Mouse (Mus musculus) hindbrain, embryonic 14.5 days (tissue): ENCODE measurements around the gene Cir1. TPM values are rescaled to one million over a fixed set of nuclear protein-coding genes. Genes with fewer than 3 reads are reported as not detected.

Experiments
- ATAC-seq: fragments of 200-750 bp; cut with Nextera tagmentation; 2 replicates; pipeline ENCODE4 v1.8.0; 2017; ENCODE audit warnings: moderate number of reproducible peaks, mild to moderate bottlenecking, moderate TSS enrichment, moderate library complexity; ENCODE audit not compliant: low FRiP score
- DNase-seq: peaks from one replicate; pipeline ENCODE4 v3.0.0-alpha.2; 2015; ENCODE audit warnings: low spot score
- H3K27ac ChIP-seq: fragments of 300-500 bp; sonication (generic); 2 replicates; pipeline ENCODE4 v1.5.1; 2014; ENCODE audit warnings: mild to moderate bottlenecking, moderate library complexity
- H3K27me3 ChIP-seq: fragments of 300-500 bp; sonication (generic); 2 replicates; pipeline ENCODE4 v1.6.1; 2014; ENCODE audit warnings: mild to moderate bottlenecking, low read length, mixed read lengths; ENCODE audit not compliant: control insufficient read depth, insufficient read depth
- H3K36me3 ChIP-seq: fragments of 300-500 bp; sonication (generic); replicated peaks from 2 replicates; pipeline ENCODE4 v1.6.1; 2014; ENCODE audit not compliant: control insufficient read depth, insufficient read depth
- H3K4me1 ChIP-seq: fragments of 300-500 bp; sonication (generic); replicated peaks from 2 replicates; pipeline ENCODE4 v1.6.1; 2014; ENCODE audit warnings: antibody characterized with exemption, low read length, mixed read lengths; ENCODE audit not compliant: control insufficient read depth, insufficient read depth
- H3K4me2 ChIP-seq: fragments of 300-500 bp; sonication (generic); replicated peaks from 2 replicates; pipeline ENCODE4 v1.6.1; 2014; ENCODE audit warnings: mild to moderate bottlenecking, moderate library complexity
- H3K4me3 ChIP-seq: fragments of 300-500 bp; sonication (generic); replicated peaks from 2 replicates; pipeline ENCODE4 v1.5.1; 2014; ENCODE audit warnings: mild to moderate bottlenecking, low read length
- H3K9ac ChIP-seq: fragments of 300-500 bp; sonication (generic); 2 replicates; pipeline ENCODE4 v1.6.1; 2014
- H3K9me3 ChIP-seq: fragments of 300-500 bp; sonication (generic); 2 replicates; pipeline ENCODE4 v1.6.1; 2016; ENCODE audit warnings: low read length; ENCODE audit not compliant: control insufficient read depth
- WGBS: fragments of 180-500 bp; shearing (Covaris S2); extraction: QIAGEN DNeasy Blood & Tissue Kit; methylation state at CpG from one replicate; pipeline ENCODE4 v1.1.7; 2014; 5-methylcytosine and 5-hydroxymethylcytosine counted together
- polyA plus RNA-seq: library from polyadenylated mRNA; unstranded; fragments of >200 nt; fragmentation: Nextera tagmentation; extraction: Ambion mirVana; gene quantifications from 2 replicates; pipeline ENCODE4 v1.2.1, GENCODE M21; 2014

Gene Cir1
- polyA plus RNA-seq, 1 experiment from 2014 or later, result 28.0 TPM

DNA sequence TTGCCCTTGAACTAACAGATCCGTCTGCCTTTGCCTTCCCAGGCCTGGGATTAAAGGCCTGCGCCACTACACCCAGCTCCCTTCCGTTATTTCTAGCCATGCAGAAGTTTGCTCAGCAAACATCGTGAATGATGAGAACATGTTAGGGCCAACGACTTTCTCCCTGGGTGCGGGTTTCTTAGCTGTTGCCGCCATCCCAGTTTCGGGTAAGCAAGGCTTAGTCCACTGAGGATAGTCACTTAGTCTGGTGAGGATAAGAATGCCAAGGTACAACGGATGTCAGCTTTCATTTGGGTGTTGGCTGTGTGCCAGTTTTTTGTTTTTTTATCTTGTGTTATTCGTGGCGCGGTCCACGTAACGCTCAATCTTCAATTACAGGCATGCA, 608 bp upstream of the Cir1 start:
- H3K27me3 ChIP-seq, result no peaks in the 10 kb centered on the region
- DNase-seq (no peak), ATAC-seq (peak; percentile 28; the same call in 1 of the 2 replicates)
- H3K36me3 ChIP-seq, result peaks cover 20% of the 10 kb centered on the region
- peak overlapping the region; percentile 49 for H3K4me2 ChIP-seq
- 43% methylated on average over 14 of the region's 14 CpGs for WGBS
- H3K27ac ChIP-seq, result peak overlapping the region; percentile 79
- peak overlapping the region; percentile 64 for H3K9ac ChIP-seq
- H3K9me3 ChIP-seq, result no peaks in the 10 kb centered on the region
- peaks cover 9% of the 10 kb centered on the region for H3K4me1 ChIP-seq
- peak overlapping the region; percentile 80 for H3K4me3 ChIP-seq

DNA sequence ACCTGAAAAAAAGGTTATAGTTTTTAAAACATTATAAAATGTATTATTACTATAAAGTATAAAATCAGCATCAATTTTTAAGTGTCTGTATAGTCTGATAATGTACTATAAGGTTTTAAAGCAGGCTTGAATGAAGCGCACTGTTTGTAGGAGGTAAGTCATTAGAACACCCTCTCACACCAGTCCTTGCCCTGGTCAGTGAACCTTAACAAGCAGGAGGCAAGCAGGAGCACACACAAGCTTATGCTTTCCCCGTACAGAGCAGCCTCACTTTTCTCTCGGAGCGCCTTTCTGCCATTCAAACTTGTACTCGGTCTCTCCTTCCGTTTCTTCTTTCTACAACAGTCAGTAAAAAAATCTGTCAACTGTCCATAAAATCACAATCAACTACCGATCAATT, 6.5 kb downstream of the Cir1 start:
- 87% methylated on average over 7 of the region's 7 CpGs for WGBS
- Histone ChIP-seq H3K27ac (no peak overlapping the region), H3K27me3 (no peaks in the 10 kb centered on the region), H3K4me3 (no peak overlapping the region), H3K36me3 (peaks cover 82% of the 10 kb centered on the region), H3K9me3 (no peaks in the 10 kb centered on the region), H3K4me1 (no peaks in the 10 kb centered on the region), H3K4me2 (no peak overlapping the region), H3K9ac (no peak overlapping the region)
- ATAC-seq, result no peak
- no peak for DNase-seq

DNA sequence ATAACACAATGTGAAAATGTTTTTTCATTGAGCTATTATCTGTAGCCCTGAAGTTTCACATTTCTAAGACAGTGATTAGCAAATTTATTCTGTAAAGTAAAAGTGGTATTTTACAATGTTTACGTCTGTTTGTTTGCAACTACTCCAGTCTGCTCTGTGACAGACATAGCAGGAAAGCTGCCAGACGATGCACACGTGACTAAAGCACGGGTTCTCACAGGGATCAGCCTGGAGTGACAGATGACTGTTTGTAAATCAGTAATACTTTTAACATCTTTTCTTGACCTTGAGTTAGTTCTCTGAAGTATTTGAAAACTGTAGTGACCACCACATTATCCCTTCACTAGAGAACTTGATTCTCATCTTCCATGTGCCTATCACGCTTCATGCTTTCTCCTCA, 8.0 kb downstream of the Cir1 start:
- no peaks in the 10 kb centered on the region for H3K9me3 ChIP-seq
- no peak overlapping the region for H3K9ac ChIP-seq
- WGBS, result 97% methylated on average over 5 of the region's 5 CpGs
- DNase-seq, result no peak
- H3K4me2 ChIP-seq, result no peak overlapping the region
- no peak overlapping the region for H3K27ac ChIP-seq
- H3K27me3 ChIP-seq, result no peaks in the 10 kb centered on the region
- H3K4me3 ChIP-seq, result no peak overlapping the region
- ATAC-seq, result no peak
- H3K4me1 ChIP-seq, result no peaks in the 10 kb centered on the region
- peaks cover 76% of the 10 kb centered on the region for H3K36me3 ChIP-seq

DNA sequence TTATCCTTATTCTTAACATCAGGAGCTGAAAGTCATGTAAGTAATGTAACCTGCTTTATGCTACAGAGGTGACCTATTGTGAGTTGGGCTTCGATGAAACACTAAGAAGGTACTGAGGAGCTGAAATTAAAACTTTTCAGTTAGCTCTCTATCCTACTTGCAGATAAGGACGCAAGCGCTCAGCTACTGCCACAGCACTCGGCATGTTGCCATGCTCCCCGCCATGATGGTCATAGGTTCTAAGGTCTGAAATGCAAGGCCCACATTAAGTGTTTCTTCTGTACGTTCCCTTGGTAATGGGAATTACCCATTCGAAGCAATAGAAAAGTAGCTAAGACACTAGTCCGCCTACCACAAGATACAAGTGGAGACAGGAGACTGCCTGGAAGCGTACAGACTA, 9.8 kb downstream of the Cir1 start:
- Histone ChIP-seq H3K27ac (no peak overlapping the region), H3K9me3 (no peaks in the 10 kb centered on the region), H3K9ac (no peak overlapping the region), H3K4me3 (no peak overlapping the region), H3K27me3 (no peaks in the 10 kb centered on the region), H3K4me2 (no peak overlapping the region), H3K4me1 (no peaks in the 10 kb centered on the region), H3K36me3 (peaks cover 66% of the 10 kb centered on the region)
- ATAC-seq (no peak), DNase-seq (no peak)
- WGBS, result 95% methylated on average over 9 of the region's 9 CpGs

DNA sequence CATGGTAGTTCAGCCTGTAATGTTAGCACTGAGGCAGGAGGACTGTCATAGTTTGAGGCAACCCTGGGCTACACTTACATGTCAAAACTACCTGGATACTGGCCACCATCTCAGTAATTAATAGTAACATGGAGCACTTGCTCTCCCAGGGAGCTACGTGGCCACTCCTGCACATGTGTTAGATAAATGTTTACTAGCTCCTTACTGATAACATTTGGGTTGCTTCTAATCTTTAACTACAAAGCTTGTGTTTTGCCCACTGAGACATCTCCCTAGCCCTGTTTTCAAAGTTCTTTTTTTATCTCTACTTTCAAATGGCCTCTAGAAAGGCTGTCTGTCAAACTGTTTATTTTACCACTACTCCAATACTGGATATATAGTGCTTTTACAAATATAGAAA, 10.5 kb downstream of the Cir1 start:
- DNase-seq, result no peak
- no peak overlapping the region for H3K4me2 ChIP-seq
- H3K9ac ChIP-seq, result no peak overlapping the region
- H3K9me3 ChIP-seq, result no peaks in the 10 kb centered on the region
- ATAC-seq, result no peak
- H3K4me1 ChIP-seq, result no peaks in the 10 kb centered on the region
- H3K4me3 ChIP-seq, result no peak overlapping the region
- no peak overlapping the region for H3K27ac ChIP-seq
- 83% methylated on average over 1 of the region's 1 CpGs for WGBS
- H3K36me3 ChIP-seq, result peaks cover 59% of the 10 kb centered on the region
- no peaks in the 10 kb centered on the region for H3K27me3 ChIP-seq

DNA sequence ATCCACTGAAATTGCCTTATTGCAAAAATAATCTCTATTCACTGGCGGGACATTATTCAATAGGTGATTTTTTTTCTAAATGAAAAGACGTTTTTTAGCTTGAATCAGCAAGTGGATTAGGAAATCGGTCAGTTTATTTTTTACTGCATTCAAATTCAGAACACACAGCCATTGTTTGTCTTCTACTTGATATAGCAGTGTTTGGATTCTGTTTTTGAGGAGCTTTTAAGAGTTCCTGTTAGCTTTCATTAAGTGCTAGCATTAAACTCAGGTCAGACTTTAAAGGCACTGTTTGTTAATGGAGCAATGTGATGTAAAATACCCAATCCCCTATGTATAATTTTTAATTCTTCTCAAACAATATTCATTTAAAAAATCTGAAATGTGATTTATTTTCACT, 13.7 kb downstream of the Cir1 start:
- 76% methylated on average over 3 of the region's 3 CpGs for WGBS
- no peak for ATAC-seq
- H3K27me3 ChIP-seq, result no peaks in the 10 kb centered on the region
- H3K9ac ChIP-seq, result no peak overlapping the region
- no peak overlapping the region for H3K27ac ChIP-seq
- H3K9me3 ChIP-seq, result no peaks in the 10 kb centered on the region
- DNase-seq, result no peak
- H3K4me3 ChIP-seq, result no peak overlapping the region
- no peak overlapping the region for H3K4me2 ChIP-seq
- H3K36me3 ChIP-seq, result peaks cover 44% of the 10 kb centered on the region
- H3K4me1 ChIP-seq, result no peaks in the 10 kb centered on the region

DNA sequence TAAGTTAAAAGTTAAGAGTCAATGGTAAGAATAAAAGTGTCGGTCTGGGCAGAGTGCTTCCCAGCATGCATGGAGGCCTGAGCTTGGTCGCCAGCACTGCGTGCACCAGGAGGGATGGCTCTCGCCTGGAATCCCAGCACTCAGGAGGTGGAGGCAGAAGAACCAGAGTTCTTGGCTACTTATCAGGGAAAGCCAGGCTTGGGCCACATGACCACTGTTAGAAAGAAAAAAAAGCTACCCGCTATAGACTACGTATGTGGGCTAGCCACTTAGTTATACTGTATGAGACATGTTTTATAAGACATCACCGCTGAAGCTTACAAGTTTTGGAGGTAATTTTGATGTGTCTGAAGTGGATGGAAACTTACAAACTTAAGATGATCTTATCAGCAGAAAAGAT, 14.3 kb downstream of the Cir1 start:
- Histone ChIP-seq H3K36me3 (peaks cover 43% of the 10 kb centered on the region), H3K27me3 (no peaks in the 10 kb centered on the region), H3K27ac (no peak overlapping the region), H3K4me1 (no peaks in the 10 kb centered on the region), H3K9me3 (no peaks in the 10 kb centered on the region), H3K4me2 (no peak overlapping the region), H3K4me3 (no peak overlapping the region), H3K9ac (no peak overlapping the region)
- 87% methylated on average over 7 of the region's 7 CpGs for WGBS
- DNase-seq, result no peak
- ATAC-seq, result no peak

DNA sequence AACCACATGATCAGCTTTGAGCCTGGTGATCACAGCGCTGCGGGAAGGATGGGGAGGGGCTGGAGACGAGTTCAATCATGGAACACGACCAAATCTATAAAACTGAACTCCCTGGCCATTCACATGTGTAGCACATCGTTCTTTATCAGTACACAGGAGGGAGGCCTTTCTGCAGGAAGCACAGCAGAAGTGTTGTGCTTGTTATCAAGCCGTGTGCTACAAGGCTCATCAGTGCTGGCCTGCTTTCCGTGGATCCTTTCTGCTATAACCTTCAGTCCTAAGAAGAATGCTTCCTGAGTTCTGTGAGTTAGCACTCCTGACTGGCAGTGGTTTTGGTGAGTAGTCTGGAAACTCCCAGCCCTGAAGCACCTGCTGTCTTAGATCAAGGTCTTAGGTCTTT, 17.5 kb downstream of the Cir1 start:
- no peak for DNase-seq
- Histone ChIP-seq H3K4me3 (no peak overlapping the region), H3K4me1 (no peaks in the 10 kb centered on the region), H3K27me3 (no peaks in the 10 kb centered on the region), H3K27ac (no peak overlapping the region), H3K9ac (no peak overlapping the region), H3K36me3 (peaks cover 40% of the 10 kb centered on the region), H3K9me3 (no peaks in the 10 kb centered on the region), H3K4me2 (no peak overlapping the region)
- 89% methylated on average over 7 of the region's 7 CpGs for WGBS
- ATAC-seq, result no peak

DNA sequence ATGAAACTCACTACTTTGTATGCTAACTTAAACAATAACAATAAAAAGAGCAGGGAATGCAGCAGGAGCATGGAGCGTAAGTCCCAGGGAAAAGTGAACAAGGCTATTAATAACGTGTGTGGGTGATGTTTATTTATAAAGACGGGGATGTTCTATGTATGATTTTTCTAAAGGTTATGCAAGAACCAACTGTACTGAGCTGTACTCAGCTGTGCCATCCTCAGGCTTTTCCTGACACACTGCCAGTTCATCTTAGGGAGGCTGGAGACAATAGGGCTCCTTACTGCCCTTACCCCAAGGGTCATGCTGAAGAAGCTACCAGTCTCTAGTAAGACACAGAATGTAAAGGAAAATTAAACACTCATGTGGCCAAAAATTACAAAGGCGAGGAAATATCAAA, 21.4 kb downstream of the Cir1 start:
- ATAC-seq, result no peak
- Histone ChIP-seq H3K36me3 (peaks cover 57% of the 10 kb centered on the region), H3K4me2 (no peak overlapping the region), H3K4me3 (no peak overlapping the region), H3K4me1 (no peaks in the 10 kb centered on the region), H3K27ac (no peak overlapping the region), H3K27me3 (no peaks in the 10 kb centered on the region), H3K9ac (no peak overlapping the region), H3K9me3 (no peaks in the 10 kb centered on the region)
- DNase-seq, result no peak
- 92% methylated on average over 4 of the region's 4 CpGs for WGBS

DNA sequence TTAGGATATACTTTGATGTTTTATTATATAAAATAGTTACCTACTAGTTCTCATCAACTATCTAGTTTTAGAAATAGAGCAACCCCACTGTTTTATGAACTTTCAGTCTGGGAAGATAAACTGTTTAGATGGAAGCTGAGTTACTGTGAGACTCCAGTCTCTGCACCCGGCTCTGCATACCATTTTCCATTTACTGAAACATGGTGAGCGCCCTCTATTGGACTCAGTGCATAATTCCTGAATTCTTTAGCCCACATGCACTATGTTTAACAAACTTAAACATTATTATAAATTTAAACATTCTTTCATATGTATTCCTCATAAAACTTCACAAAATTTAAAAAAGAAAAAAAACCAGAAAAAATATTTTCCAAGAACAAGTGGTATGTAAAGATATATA, 26.9 kb downstream of the Cir1 start:
- Histone ChIP-seq H3K4me3 (no peak overlapping the region), H3K9ac (no peak overlapping the region), H3K27ac (no peak overlapping the region), H3K9me3 (no peaks in the 10 kb centered on the region), H3K4me1 (no peaks in the 10 kb centered on the region), H3K4me2 (no peak overlapping the region), H3K36me3 (peaks cover 22% of the 10 kb centered on the region; the same call in 1 of the 2 replicates), H3K27me3 (peaks cover 17% of the 10 kb centered on the region)
- ATAC-seq, result no peak
- 5% methylated on average over 2 of the region's 2 CpGs for WGBS
- DNase-seq, result peak; percentile 73
